Mouse (Mus musculus): ENCODE measurements around the gene Kirrel3.

Kirrel3 gene

GRCm38 (mm10) chr9:34958183-34958830, 472.6 kb downstream of the Kirrel3 start:
- peak; percentile 75 for DNase-seq

GRCm38 (mm10) chr9:34960736-34961135, 475.0 kb downstream of the Kirrel3 start:
- DNase-seq: no peak

- no peak for DNase-seq
These were observed 475.5 kb downstream of the Kirrel3 start for GRCm38 (mm10) chr9:34961171-34961570.

GRCm38 (mm10) chr9:34962251-34962650, 476.6 kb downstream of the Kirrel3 start:
- no peak for DNase-seq

- peak; percentile 87 for DNase-seq
These were observed 477.9 kb downstream of the Kirrel3 start for GRCm38 (mm10) chr9:34963593-34963992.

GRCm38 (mm10) chr9:34964172-34965040, 478.7 kb downstream of the Kirrel3 start:
- no peak for DNase-seq

- DNase-seq: no peak
These were observed 479.3 kb downstream of the Kirrel3 start for GRCm38 (mm10) chr9:34965041-34965415.

GRCm38 (mm10) chr9:34967772-34968171, 482.1 kb downstream of the Kirrel3 start:
- DNase-seq: no peak

- DNase-seq: no peak
These were observed 484.3 kb downstream of the Kirrel3 start for GRCm38 (mm10) chr9:34969881-34970490.

GRCm38 (mm10) chr9:34974326-34974725, 488.6 kb downstream of the Kirrel3 start:
- no peak for DNase-seq

- peak; percentile 78 for DNase-seq
These were observed 489.6 kb downstream of the Kirrel3 start for GRCm38 (mm10) chr9:34975245-34975644.

GRCm38 (mm10) chr9:34976596-34977462, 491.1 kb downstream of the Kirrel3 start:
- no peak for DNase-seq

- DNase-seq: no peak
These were observed 492.0 kb downstream of the Kirrel3 start for GRCm38 (mm10) chr9:34977700-34978099.

GRCm38 (mm10) chr9:34978229-34978628, 492.5 kb downstream of the Kirrel3 start:
- DNase-seq: no peak

- no peak for DNase-seq
These were observed 495.0 kb downstream of the Kirrel3 start for GRCm38 (mm10) chr9:34980516-34981265.

GRCm38 (mm10) chr9:34983513-34984462, 498.1 kb downstream of the Kirrel3 start:
- DNase-seq: no peak

- DNase-seq: no peak
These were observed 500.5 kb downstream of the Kirrel3 start for GRCm38 (mm10) chr9:34986156-34986555.

GRCm38 (mm10) chr9:34987422-34988148, 501.9 kb downstream of the Kirrel3 start:
- DNase-seq: no peak

- DNase-seq: no peak
These were observed 503.0 kb downstream of the Kirrel3 start for GRCm38 (mm10) chr9:34988683-34989082.

- DNase-seq: no peak
These were observed 506.5 kb downstream of the Kirrel3 start for GRCm38 (mm10) chr9:34992201-34992600.

Measured in cerebellum, adult 11-12 months (tissue).